Mouse (Mus musculus): ENCODE measurements at regions not wholly inside any gene's neighbourhood (a gene's known extent, or its start where the extent isn't known, plus 50 kb on each side); places are given as distances from the start of the nearest gene placed in this dataset.

DNA sequence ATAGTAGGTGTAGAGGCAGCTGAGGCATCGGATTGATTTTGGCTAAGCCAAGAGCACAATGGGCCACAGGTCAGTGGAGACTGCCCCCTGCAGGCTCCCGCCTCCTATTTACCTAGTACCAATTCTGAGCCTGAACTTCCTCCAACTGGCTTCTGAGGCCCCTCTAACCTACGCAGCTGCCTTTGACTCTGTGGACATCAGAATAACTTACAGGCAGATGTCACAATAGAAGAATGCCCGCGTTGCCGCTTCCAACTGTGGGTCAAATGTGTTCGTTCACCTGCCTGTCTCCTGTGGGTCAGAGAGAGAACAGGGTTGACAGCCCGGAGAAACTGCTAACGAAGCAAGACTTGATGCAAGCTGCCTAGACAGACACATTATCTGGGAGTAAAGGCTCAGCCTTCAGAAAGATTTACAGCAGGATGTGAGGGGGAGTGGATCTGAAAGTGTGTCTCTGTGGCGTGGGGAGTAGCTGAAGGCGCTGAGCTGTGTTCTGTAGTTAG is 153.2 kb downstream of the Gm10260 start:
- TF ChIP-seq POLR2A (IDR thresholded peaks at IDR 0.05; ENCODE audit: borderline replicate concordance, extremely low read depth, insufficient read depth, insufficient read length, poor library complexity, severe bottlenecking), result no peak
- TF ChIP-seq CTCF (IDR thresholded peaks at IDR 0.05; ENCODE audit: borderline replicate concordance, extremely low read depth, insufficient read depth, insufficient read length), result peak; percentile 49; the same call in 1 of the 2 replicates
